Mouse (Mus musculus) layer of hippocampus, postnatal 14 days (tissue): Measurements from ENCODE around the gene Fam107b. TPM values are rescaled to one million over a fixed set of nuclear protein-coding genes. Genes with fewer than 3 reads are reported as not detected.

ENCODE experiments used
- DNase-seq, 2 experiments: peaks; one replicate each; pipeline ENCODE4 v3.0.0; 2021 to 2022; ENCODE audit warnings: low spot score in 2 of 2, mixed read lengths in 1 of 2
- total RNA-seq, 2 experiments: library from RNA; stranded (reverse); gene quantifications; 2 replicates each; pipeline ENCODE4 v1.2.3; 2021

Fam107b gene
- total RNA-seq, 2 experiments from 2014 or later: 24.5 to 26.5 TPM

GRCm38 (mm10) chr2:3603181-3603580, 32.9 kb downstream of the Fam107b start:
- no peak for DNase-seq

DNA sequence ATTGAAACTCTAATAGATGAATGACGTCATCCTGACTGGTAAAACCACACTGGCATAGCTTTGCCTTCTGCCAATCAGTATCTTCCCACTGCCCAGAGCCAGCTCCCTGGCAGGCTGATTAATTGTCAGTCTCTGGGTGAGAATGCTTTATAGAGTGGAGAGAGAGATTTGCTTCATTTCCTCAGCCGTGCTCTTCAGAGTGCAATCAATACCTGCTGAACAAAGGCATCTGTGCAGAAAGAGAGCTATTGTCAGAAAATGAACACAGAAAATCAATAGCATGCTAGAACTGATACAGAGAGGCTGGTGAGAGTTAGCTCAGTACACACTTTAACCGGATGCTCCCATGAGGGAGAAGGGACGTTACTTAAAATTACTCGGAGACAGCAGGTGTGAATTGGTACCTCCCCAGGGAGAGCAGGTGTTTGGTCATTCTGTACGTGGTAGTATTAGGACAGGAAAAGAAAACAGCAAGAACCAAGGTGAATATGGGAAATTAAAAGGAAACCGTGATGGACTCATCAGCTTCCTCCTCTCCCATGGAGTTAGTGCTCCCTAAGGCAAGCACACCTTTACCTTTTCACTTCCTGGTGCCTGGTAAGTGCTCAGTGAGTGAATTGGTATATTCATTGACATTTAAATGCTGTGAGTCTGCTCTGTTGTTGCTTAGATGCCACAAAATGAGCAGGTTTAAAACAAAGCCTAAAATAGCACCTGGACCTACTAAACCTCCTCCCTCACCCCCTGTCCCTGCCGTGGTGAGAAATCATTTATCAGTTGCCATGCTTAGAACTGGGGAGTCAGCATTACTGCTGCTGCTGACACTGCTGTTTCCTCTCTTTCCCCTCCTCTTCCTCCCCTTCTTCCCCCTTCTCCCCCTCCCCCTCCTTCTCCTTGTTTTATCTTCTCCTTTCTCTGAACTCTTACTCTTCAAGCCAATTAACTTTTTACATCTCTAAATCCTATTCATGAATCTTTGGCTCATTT, 38.9 kb downstream of the Fam107b start:
- DNase-seq: peak; percentile 3 to 25

DNA sequence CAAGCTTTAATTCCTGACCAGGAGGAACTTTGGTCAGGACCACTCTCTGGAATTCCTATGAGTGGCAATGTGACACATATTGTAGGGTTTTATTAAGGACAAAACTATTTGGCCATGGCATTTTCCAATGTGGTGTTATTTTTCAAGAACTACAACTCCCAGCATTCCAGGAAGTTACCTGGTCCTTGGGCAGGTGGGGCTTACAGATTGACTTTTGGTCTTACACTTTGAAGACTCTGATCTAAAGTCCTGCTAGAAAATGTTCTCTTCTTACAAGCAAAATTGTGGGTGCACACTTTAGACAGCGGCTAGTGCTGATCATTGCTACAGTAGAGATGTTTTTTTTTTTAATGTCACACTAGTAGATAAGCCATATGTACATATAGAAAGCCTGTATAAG, 48.2 kb downstream of the Fam107b start:
- DNase-seq: no peak

GRCm38 (mm10) chr2:3621568-3621967, 51.3 kb downstream of the Fam107b start:
- no peak for DNase-seq

GRCm38 (mm10) chr2:3622158-3622557, 51.9 kb downstream of the Fam107b start:
- no peak for DNase-seq

DNA sequence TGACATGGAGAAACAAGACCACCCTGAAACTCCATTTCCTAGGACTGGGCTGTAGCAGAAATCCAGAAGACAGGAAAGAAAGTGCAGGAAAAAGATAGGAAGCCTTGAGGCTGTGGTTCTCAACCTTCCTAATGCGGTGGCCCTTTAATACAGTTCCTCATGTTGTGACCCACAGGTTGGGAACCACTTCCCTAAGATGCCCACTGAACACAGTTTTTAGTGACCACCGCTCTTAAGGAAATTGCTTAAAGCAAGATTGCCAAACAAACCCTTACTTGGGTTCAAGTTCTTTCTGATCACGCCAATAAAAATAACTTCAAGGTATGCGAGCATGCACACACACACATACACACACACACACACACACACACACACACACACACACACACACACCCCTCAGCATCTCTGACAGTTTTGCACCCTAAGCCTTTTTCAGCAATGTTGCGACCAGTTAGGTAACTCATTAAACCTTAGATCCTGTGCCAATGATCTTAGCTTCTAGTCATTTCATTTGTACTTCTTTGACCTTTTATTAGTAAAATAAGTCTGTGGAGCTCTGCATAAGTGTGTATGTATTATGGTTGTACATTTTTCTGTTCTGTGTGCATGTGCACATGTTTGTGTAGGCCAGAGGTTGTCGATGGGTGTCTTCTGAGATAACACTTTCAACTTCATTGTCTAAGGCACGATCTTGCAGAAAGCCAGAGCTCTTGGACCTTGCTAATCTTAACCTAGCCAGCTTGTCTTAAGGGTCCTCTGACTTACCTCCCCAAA, 53.1 kb downstream of the Fam107b start:
- DNase-seq: no peak

DNA sequence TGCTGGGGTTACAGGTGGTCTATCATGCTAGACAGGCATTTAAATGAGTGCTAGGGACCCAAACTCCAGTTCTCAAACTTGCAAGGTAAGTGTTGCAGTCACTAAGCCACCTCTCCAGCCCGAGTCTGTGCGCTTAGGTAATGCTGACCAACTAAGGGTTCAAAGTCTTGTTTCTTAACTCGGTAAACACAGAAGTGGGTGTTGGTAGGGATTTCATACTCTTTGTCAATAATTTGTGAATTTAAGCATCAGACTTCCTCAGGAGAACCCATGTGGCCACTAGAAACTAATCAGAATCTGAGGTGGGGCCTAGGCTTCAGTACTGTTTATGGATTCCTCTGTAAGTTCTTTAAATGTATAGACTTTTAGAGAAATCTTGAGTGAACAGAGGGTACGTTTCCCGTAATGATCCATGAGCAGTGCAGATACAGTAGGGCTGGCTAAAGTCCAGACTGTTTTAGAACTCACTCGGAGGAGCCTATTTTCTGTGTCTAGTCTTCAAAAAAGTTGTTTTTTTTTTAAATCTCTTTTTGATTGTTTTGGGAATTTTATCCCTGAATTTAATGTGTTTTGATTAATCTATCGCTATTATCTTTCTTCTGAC, 53.8 kb downstream of the Fam107b start:
- DNase-seq: no peak

DNA sequence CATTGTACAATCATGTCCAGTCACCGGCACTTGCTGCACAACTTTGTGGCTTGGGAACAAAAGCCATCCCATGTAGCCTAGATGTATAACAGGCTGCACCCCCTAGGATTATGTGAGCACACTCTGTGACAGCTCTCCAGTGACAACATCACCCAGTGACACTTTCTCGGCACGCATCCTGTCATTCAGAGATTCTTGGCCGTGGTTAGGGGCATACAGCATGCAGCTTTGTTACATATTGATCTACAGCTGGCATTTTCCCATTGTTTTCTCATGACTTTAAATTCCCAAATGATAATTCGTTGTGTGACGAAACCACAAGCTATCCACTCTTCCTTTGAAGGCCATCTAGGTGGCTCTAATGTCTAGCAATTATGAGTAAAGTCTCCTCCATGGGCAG, 58.8 kb downstream of the Fam107b start:
- no peak for DNase-seq

DNA sequence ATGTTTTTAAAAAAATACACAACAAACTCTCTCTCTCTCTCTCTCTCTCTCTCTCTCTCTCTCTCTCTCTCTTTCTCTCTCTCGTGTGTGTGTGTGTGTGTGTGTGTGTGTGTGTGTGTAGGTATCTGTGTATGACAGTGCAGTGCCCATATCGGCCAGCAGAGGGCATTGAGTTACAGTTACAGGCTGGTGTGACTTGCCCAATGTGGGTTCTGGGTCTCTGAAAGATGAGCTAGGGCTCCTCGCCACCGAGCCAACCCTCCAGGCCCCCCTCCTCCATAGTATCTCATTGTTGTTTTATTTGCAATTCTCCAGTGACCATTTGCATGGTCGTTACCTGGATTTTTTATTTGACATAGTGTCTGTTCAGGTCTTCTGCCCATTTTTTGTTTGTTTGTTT, 59.5 kb downstream of the Fam107b start:
- no peak for DNase-seq

DNA sequence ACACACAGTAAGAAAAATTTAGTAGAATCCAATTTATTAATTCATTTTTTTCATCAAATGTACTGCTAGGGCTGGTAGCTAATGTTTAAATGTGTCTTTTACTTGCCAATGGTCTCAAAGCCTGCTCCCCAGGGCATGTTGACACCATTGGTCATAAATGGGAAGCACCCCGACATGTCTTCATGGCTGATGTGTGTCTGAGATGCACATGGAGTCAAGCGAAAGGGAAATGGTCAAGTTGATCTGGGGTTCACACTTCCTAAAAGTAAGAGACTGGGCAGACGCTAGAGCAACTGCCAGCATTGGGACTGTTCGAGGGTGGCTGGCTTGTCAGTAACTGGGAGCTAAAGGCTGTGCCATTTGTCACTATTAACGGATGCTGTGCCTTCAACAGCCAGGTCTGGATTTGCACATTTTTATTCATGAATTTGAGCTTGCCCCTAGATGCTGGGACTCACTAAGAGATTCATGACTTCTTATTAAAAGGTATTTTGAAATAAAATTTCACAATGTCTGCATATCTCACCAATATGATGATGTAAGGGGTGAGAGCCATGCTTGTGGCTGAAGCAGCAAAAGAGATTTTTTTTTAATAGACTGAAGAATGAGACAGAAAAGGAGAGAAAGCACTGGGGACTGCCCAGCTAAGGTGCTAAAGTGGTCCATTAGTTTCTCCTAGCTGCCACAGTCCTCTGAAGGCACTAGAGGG, 60.6 kb downstream of the Fam107b start:
- DNase-seq: no peak

GRCm38 (mm10) chr2:3633137-3633536, 62.8 kb downstream of the Fam107b start:
- DNase-seq: peak; percentile 54 to 57

DNA sequence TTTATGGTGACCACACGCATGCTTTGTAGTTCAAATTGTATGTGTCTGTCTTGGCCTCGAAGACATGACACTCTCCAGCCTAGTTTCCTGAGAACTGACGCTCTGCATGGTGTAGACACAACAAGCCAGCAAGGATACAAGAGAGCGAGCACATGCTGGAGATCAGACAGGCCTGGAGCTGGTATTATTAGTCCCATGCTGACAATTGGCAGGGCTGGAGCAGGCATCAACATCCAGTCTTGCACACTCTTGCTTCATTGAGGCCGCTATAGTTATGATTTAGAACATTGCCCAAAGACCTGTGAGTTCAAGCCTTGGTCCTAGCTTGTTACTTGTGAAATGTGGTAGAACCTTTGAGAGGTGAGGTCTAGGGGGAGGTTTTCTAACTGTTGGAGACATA, 66.5 kb downstream of the Fam107b start:
- DNase-seq: no peak

GRCm38 (mm10) chr2:3641001-3641770, 70.9 kb downstream of the Fam107b start:
- no peak for DNase-seq

DNA sequence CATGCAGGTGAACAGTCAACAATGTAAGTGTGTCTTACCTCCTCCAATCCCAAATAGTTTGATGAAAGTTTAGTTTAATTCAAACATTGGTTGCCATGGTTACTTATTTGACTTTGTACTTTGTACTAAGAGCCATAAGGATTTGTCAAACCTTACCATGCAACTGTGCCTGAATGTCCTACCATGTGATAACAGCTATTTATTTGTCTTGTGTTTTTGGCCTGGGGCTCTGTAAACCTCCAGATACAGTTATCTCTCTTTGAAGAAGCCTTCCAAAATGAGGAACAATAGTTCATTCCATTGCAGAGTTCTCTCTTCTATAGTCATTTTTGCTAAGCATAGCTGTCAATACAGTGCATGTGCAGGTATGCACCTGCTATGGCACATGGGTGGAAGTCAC, 72.7 kb downstream of the Fam107b start:
- no peak for DNase-seq

DNA sequence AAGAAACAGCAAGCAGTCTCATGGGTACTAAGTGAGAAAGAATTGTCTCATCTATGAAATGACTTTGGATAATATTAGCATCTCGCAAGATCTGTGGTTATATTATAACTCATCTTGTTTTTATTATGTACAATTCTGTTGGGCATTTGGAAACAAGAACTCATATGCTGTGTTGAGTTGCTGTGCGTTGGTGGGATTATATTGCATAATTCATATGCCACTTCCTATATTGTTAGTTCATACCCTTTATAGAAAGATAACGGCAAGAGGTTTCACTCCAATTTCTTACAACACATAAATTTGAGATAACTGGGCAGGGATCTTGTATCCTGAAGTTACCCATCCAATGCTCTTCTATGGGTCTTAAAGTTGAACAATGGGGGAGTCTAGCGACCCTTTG, 75.5 kb downstream of the Fam107b start:
- no peak for DNase-seq

GRCm38 (mm10) chr2:3649171-3649570, 78.9 kb downstream of the Fam107b start:
- no peak for DNase-seq

- DNase-seq: no peak
Measured at GRCm38 (mm10) chr2:3654606-3655005, 84.3 kb downstream of the Fam107b start.

DNA sequence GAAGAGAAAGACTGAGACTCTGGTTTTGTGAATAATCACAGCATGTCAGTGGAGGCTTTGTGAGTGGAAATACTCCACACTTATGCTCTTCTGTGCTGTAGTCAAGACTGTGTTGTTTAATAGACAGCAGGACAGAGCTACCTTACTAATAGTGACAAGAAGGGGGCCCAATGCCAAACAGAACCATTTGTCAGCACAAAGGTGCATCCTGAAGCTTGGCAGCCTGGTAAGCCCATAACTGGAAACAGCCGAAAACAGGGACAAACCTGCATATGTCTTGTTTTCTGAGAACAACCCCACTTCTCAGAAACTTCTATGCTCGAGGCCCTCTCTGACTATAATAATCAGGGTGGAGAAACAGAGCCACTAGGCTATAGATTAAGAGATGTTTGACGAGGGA, 85.8 kb downstream of the Fam107b start:
- DNase-seq: no peak

GRCm38 (mm10) chr2:3656834-3657233, 86.5 kb downstream of the Fam107b start:
- DNase-seq: no peak

- DNase-seq: no peak
Measured at GRCm38 (mm10) chr2:3657376-3657775, 87.1 kb downstream of the Fam107b start.
